Mouse (Mus musculus) common myeloid progenitor, adult 5-6 weeks (primary cell): Measurements from ENCODE around the gene Tulp2. TPM values are rescaled to one million over a fixed set of nuclear protein-coding genes. Genes with fewer than 3 reads are reported as not detected.
A peak's percentile ranks its signal among the peaks of the same experiment; 100 is the strongest.

Experiments
- ATAC-seq: replicated peaks from 2 replicates; pipeline ENCODE4 v1.8.0; 2016; ENCODE audit warnings: low read depth, mild to moderate bottlenecking, moderate TSS enrichment, inconsistent platforms; ENCODE audit not compliant: poor library complexity, severe bottlenecking
- total RNA-seq: library from RNA; stranded (forward); fragments of 200-1000, 187-1606 nt; gene quantifications from 2 replicates; pipeline ENCODE4 v1.2.3, GENCODE M21; 2017

The Tulp2 gene
- total RNA-seq, 1 experiment from 2014 or later: not detected

GRCm38 (mm10) chr7:45568601-45569473 lies 87.2 kb downstream of the Tulp2 start:
- peak; percentile 6; the same call in 1 of the 2 replicates for ATAC-seq

DNA sequence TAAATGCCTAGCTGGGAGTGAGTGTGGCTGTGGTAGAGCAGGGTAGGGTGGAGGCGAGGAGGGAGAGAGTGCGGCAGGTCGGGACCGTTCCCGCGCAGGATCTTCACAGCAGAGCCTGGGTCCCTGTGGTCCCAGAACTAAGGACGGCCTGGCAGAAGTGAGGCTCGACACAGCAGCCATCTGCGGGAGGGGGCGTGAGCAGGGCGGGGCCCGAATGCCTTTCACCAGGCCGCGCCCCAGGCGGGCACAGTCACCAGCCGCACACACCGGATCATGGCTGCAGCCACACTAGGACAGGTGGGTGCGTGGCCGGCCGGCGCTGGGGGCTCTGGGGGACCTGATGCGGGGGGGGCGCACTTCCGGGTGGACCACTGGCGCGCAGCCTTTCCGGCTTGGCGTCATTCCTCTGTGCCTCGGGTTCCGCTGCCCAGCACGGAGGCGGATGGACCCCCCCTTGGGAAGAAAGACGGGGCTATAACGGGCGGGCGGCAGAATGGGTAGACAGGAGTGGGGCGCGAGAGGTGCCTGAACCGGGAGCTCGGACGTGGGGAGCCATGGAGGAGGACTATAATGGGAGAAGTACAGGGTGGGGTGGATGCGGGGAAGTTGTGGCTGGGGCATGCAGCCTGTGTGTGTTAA lies 88.5 kb downstream of the Tulp2 start, which contains the start of gene Bcat2:
Gene Bcat2, plus strand, starts transcription at position 51 of the 639 bp plus-strand sequence.
- peak; percentile 61 for ATAC-seq

DNA sequence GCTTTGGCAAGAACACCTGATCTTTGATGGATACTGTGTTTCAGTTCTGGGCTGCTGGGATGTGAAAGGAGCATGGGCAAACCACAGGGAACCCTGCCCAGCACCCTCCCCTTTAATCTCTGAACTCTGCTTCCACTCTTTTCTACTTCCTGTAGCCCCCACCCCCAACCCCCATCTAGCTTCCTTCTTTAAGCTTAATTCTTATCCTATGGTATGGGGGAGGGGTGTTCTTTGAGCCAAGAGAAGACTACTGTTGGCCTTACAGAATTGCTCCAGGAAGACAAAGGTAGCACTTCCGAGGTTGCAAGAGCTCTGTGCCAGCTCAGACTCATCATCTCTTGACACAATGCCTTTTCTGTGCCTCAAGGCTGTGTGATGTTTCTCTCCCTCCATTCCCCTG lies 90.3 kb downstream of the Tulp2 start:
- no peak for ATAC-seq

Other genes with a start within 250 kb of the Tulp2 start
- 28.9 and 41.4 TPM in 2 replicates for gene Cd37, start 242.8 kb upstream of the Tulp2 start, total RNA-seq
- gene Slc6a16, start 240.8 kb upstream of the Tulp2 start, total RNA-seq: not detected in 2 replicates
- gene Slc6a21, start 204.4 kb upstream of the Tulp2 start, total RNA-seq: not detected in 2 replicates
- 3.1 and 3.4 TPM in 2 replicates for gene Trpm4, start 148.1 kb upstream of the Tulp2 start, total RNA-seq
- gene Hrc, start 146.6 kb upstream of the Tulp2 start, total RNA-seq: 0.41 TPM in 1 of 2 replicates, not detected in the other
- gene Ppfia3, start 114.9 kb upstream of the Tulp2 start, total RNA-seq: not detected in 2 replicates
- gene Lin7b, start 111.3 kb upstream of the Tulp2 start, total RNA-seq: 1.9 TPM in 1 of 2 replicates, not detected in the other
- 451 and 564 TPM in 2 replicates for gene Snrnp70, start 86.1 kb upstream of the Tulp2 start, total RNA-seq
- not detected in 2 replicates for gene Kcna7, start 76.2 kb upstream of the Tulp2 start, total RNA-seq
- gene Ntf5, start 68.2 kb upstream of the Tulp2 start, total RNA-seq: not detected in 2 replicates
- not detected in 2 replicates for gene Lhb, start 61.1 kb upstream of the Tulp2 start, total RNA-seq
- 6.2 and 7.5 TPM in 2 replicates for gene Gys1, start 47.0 kb upstream of the Tulp2 start, total RNA-seq
- 149 and 177 TPM in 2 replicates for gene Ruvbl2, start 43.8 kb upstream of the Tulp2 start, total RNA-seq
- gene Ftl1, start 22.0 kb upstream of the Tulp2 start, total RNA-seq: 650 and 699 TPM in 2 replicates
- gene Bax, start 15.0 kb upstream of the Tulp2 start, total RNA-seq: 34.0 and 35.6 TPM in 2 replicates
- not detected in 2 replicates for gene Gm45808, start 4.9 kb downstream of the Tulp2 start, total RNA-seq
- 11.8 and 13.4 TPM in 2 replicates for gene Dhdh, start 6.9 kb downstream of the Tulp2 start, total RNA-seq
- gene Nucb1, start 28.5 kb downstream of the Tulp2 start, total RNA-seq: 296 and 342 TPM in 2 replicates
- gene Ppp1r15a, start 44.4 kb downstream of the Tulp2 start, total RNA-seq: 122 and 193 TPM in 2 replicates
- gene Plekha4, start 44.5 kb downstream of the Tulp2 start, total RNA-seq: not detected in 2 replicates
- gene Hsd17b14, start 73.0 kb downstream of the Tulp2 start, total RNA-seq: not detected in 2 replicates
- gene Bcat2, start 88.3 kb downstream of the Tulp2 start, total RNA-seq: 26.6 and 39.0 TPM in 2 replicates
- not detected in 2 replicates for gene Fgf21, start 133.6 kb downstream of the Tulp2 start, total RNA-seq
- gene Fut1, start 135.4 kb downstream of the Tulp2 start, total RNA-seq: not detected in 2 replicates
- 1.0 TPM in 1 of 2 replicates, not detected in the other for gene Izumo1, start 139.9 kb downstream of the Tulp2 start, total RNA-seq
- not detected in 2 replicates for gene Rasip1, start 145.6 kb downstream of the Tulp2 start, total RNA-seq
- gene Mamstr, start 158.1 kb downstream of the Tulp2 start, total RNA-seq: under 0.01 TPM in 1 of 2 replicates, not detected in the other
- not detected in 2 replicates for gene Fut2, start 184.5 kb downstream of the Tulp2 start, total RNA-seq
- not detected in 2 replicates for gene Ntn5, start 202.1 kb downstream of the Tulp2 start, total RNA-seq
- not detected in 2 replicates for gene Sec1, start 212.5 kb downstream of the Tulp2 start, total RNA-seq
- gene Car11, start 218.0 kb downstream of the Tulp2 start, total RNA-seq: not detected in 2 replicates
- gene Dbp, start 223.2 kb downstream of the Tulp2 start, total RNA-seq: 7.7 and 12.1 TPM in 2 replicates
- 1,786 and 1,933 TPM in 2 replicates for gene Rpl18, start 233.6 kb downstream of the Tulp2 start, total RNA-seq
- 8.2 and 9.5 TPM in 2 replicates for gene Sphk2, start 236.1 kb downstream of the Tulp2 start, total RNA-seq
- gene Fam83e, start 239.3 kb downstream of the Tulp2 start, total RNA-seq: 0.82 and 0.87 TPM in 2 replicates
- gene Spaca4, start 243.9 kb downstream of the Tulp2 start, total RNA-seq: not detected in 2 replicates